Mouse (Mus musculus) testis, adult 2 months (tissue): ENCODE data around the gene Galnt9.

Experiments used
- CTCF ChIP-seq: fragments of 200-500 bp; IDR thresholded peaks from 2 replicates; pipeline ENCODE4 v1.5.1; 2012; ENCODE audit warnings: low read depth, mild to moderate bottlenecking, inconsistent platforms, low read length, moderate library complexity; ENCODE audit not compliant: control insufficient read depth, insufficient read depth, insufficient replicate concordance
- POLR2A ChIP-seq: fragments of 200-500 bp; IDR thresholded peaks from 2 replicates; pipeline ENCODE4 v1.6.1; 2012; ENCODE audit warnings: low read depth, mild to moderate bottlenecking, inconsistent platforms, low read length, moderate library complexity; ENCODE audit not compliant: control insufficient read depth

- TF ChIP-seq CTCF (no peak), POLR2A (no peak)
Observed at GRCm38 (mm10) chr5:110659682-110660081, 115.5 kb downstream of the Galnt9 start.
